Mouse (Mus musculus) spleen, adult 2 months (tissue): ENCODE results near the gene Apbb2.

ENCODE experiments used
- CTCF ChIP-seq: fragments of 200-500 bp; IDR thresholded peaks from 2 replicates; pipeline ENCODE4 v1.5.1; 2011; ENCODE audit warnings: mild to moderate bottlenecking, inconsistent platforms; ENCODE audit not compliant: insufficient read depth, insufficient read length, insufficient replicate concordance; ENCODE audit errors: extremely low read depth
- POLR2A ChIP-seq: fragments of 200-500 bp; IDR thresholded peaks from 2 replicates; pipeline ENCODE4 v1.6.1; 2011; ENCODE audit warnings: low read depth, low read length, inconsistent platforms

GRCm38 (mm10) chr5:66617921-66618460, 593 bp downstream of the Apbb2 start:
- no peak for TF ChIP-seq POLR2A
- TF ChIP-seq CTCF: no peak
